Mouse (Mus musculus): ENCODE measurements at regions not wholly inside any gene's neighbourhood (a gene's known extent, or its start where the extent isn't known, plus 50 kb on each side); places are given as distances from the start of the nearest gene placed in this dataset.
A peak's percentile ranks its signal among the peaks of the same experiment; 100 is the strongest.

- no peak for DNase-seq (ENCODE audit: low read depth)
- TF ChIP-seq POLR2A (IDR thresholded peaks at IDR 0.05; ENCODE audit: borderline replicate concordance, extremely low read depth, insufficient read depth, insufficient read length, poor library complexity, severe bottlenecking), result no peak
- TF ChIP-seq CTCF (IDR thresholded peaks at IDR 0.05; ENCODE audit: borderline replicate concordance, extremely low read depth, insufficient read depth, insufficient read length), result no peak
Observed at GRCm38 (mm10) chr13:71271727-71272418, 430.3 kb upstream of the Adamts16 start.

DNA sequence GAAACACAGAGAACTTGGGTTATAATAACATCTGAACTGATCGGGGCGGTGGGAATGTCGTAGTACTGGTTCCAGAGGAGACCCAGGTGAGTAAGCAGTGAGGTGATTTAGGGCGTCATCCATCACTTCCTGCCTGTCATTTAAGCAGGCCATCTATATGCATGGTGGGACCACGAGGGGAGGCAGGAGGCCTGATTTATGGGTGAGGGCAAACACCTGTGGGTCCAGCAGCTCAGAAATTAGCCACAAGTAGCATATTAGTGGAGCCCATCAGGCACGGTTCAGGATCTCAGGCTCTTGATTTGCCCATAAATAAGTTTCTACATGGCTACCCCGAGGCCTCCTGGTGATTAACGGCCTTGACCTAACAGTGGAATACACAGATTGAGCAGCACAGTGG is 428.8 kb upstream of the Adamts16 start:
- TF ChIP-seq CTCF (IDR thresholded peaks at IDR 0.05; ENCODE audit: borderline replicate concordance, extremely low read depth, insufficient read depth, insufficient read length), result no peak
- no peak for DNase-seq (ENCODE audit: low read depth)

- TF ChIP-seq CTCF (IDR thresholded peaks at IDR 0.05; ENCODE audit: borderline replicate concordance, extremely low read depth, insufficient read depth, insufficient read length), result no peak
- no peak for TF ChIP-seq POLR2A (IDR thresholded peaks at IDR 0.05; ENCODE audit: borderline replicate concordance, extremely low read depth, insufficient read depth, insufficient read length, poor library complexity, severe bottlenecking)
- DNase-seq (ENCODE audit: low read depth), result no peak
Observed at GRCm38 (mm10) chr13:71269496-71269895, 427.9 kb upstream of the Adamts16 start.

GRCm38 (mm10) chr13:71263315-71263878 is 421.8 kb upstream of the Adamts16 start:
- DNase-seq (ENCODE audit: low read depth), result peak; percentile 64
- TF ChIP-seq POLR2A (IDR thresholded peaks at IDR 0.05; ENCODE audit: borderline replicate concordance, extremely low read depth, insufficient read depth, insufficient read length, poor library complexity, severe bottlenecking) (no peak), CTCF (IDR thresholded peaks at IDR 0.05; ENCODE audit: borderline replicate concordance, extremely low read depth, insufficient read depth, insufficient read length) (no peak)

DNA sequence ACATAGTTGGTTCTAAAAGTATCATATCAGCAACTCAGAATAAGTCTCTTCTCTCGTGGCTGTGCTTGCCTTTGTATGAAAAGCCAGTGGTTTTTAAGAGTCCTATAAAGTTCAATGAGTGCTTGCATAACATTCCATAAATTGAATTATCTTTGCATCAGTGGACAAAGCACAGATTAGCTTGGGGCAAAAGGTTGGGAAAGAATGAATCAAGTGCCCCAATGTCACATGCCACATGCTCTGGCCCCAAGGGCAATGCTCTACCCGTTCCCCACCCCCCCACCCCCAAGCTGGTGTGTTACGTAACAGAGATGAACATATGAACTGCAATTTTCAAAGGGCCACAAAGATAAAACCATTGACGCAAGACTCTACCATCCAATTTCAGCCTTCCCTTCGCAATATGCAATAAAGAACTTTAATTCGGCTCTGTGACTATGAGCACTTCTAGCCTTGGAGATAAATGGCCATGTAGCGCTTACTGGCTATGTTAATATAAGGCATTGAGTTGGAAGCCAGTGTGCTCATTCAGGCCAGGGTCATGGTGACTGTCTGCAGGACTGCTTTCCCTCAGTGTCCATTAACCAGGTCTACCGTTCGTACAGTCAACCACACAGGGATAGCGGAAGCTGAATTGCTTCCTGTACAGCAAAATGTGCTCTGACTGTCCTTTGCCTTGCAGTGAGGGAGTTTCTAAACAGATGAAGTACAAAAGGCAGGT is 421.1 kb upstream of the Adamts16 start:
- TF ChIP-seq CTCF (IDR thresholded peaks at IDR 0.05; ENCODE audit: borderline replicate concordance, extremely low read depth, insufficient read depth, insufficient read length), result no peak
- TF ChIP-seq POLR2A (IDR thresholded peaks at IDR 0.05; ENCODE audit: borderline replicate concordance, extremely low read depth, insufficient read depth, insufficient read length, poor library complexity, severe bottlenecking), result no peak
- no peak for DNase-seq (ENCODE audit: low read depth)

GRCm38 (mm10) chr13:71254016-71254415 is 412.4 kb upstream of the Adamts16 start:
- DNase-seq (ENCODE audit: low read depth), result no peak
- TF ChIP-seq CTCF (IDR thresholded peaks at IDR 0.05; ENCODE audit: borderline replicate concordance, extremely low read depth, insufficient read depth, insufficient read length) (no peak), POLR2A (IDR thresholded peaks at IDR 0.05; ENCODE audit: borderline replicate concordance, extremely low read depth, insufficient read depth, insufficient read length, poor library complexity, severe bottlenecking) (no peak)

GRCm38 (mm10) chr13:71248261-71249031 is 406.8 kb upstream of the Adamts16 start:
- TF ChIP-seq CTCF (IDR thresholded peaks at IDR 0.05; ENCODE audit: borderline replicate concordance, extremely low read depth, insufficient read depth, insufficient read length) (peak; percentile 64), POLR2A (IDR thresholded peaks at IDR 0.05; ENCODE audit: borderline replicate concordance, extremely low read depth, insufficient read depth, insufficient read length, poor library complexity, severe bottlenecking) (no peak)
- peak; percentile 72 for DNase-seq (ENCODE audit: low read depth)

- DNase-seq (ENCODE audit: low read depth), result no peak
- TF ChIP-seq CTCF (IDR thresholded peaks at IDR 0.05; ENCODE audit: borderline replicate concordance, extremely low read depth, insufficient read depth, insufficient read length), result no peak
- no peak for TF ChIP-seq POLR2A (IDR thresholded peaks at IDR 0.05; ENCODE audit: borderline replicate concordance, extremely low read depth, insufficient read depth, insufficient read length, poor library complexity, severe bottlenecking)
Observed at GRCm38 (mm10) chr13:71247241-71247640, 405.6 kb upstream of the Adamts16 start.

DNA sequence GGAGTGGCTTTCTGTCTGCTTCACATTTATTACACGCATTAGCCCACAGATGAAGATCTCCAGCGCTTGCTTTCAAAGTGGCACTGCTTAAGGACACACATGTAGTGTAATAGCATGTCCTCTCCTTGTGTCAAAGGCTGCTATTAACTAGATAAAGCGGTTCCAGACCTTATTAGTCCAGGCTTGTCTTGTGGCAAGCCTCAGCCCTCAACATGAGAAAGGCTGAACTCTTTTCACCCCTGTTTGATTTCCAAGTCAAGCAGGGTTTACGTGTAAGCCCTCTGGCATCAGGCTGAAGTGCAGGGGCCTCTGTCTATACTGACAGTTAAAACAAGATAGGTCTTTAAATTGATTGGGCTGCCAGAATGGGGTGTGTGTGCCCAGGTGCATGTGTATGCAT is 403.7 kb upstream of the Adamts16 start:
- no peak for TF ChIP-seq CTCF (IDR thresholded peaks at IDR 0.05; ENCODE audit: borderline replicate concordance, extremely low read depth, insufficient read depth, insufficient read length)
- no peak for TF ChIP-seq POLR2A (IDR thresholded peaks at IDR 0.05; ENCODE audit: borderline replicate concordance, extremely low read depth, insufficient read depth, insufficient read length, poor library complexity, severe bottlenecking)
- no peak for DNase-seq (ENCODE audit: low read depth)

DNA sequence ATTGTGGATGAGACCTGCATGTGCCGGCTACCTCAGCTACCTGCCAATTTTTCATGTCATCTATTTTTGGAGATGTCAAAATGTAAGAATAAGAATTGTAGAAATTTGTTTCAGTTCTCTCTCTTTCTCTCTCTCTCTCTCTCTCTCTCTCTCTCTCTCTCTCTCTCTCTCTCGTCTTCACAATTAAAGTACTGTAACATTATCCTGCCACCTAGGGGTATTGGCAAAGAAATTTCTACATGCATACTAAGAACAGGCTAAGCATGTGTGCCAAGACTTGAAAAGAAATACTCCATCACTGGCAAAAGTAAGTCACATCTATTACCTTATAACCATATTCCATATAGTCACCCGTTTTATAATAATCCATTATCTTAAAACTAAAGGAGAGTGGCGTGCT is 398.2 kb upstream of the Adamts16 start:
- TF ChIP-seq CTCF (IDR thresholded peaks at IDR 0.05; ENCODE audit: borderline replicate concordance, extremely low read depth, insufficient read depth, insufficient read length), result no peak
- TF ChIP-seq POLR2A (IDR thresholded peaks at IDR 0.05; ENCODE audit: borderline replicate concordance, extremely low read depth, insufficient read depth, insufficient read length, poor library complexity, severe bottlenecking), result no peak
- DNase-seq (ENCODE audit: low read depth), result peak; percentile 51

DNA sequence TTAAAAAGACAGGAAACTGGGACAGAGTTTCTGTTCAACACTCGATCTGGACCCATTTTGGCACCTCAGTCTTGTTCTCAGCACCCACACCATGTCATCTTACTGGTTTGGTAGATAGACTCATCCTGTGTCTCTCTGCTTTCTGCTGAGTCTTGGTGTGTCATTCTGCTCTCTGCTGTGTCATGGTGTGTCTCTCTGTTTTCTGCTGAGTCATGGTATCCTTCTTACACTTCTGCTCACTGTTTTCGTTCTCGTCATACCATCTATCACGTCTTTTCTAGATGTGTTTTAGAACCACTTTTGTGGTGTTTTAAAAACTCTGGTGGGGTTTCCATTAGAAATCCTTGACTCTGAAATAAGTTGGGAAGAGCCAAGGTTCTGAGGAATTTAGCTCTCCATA is 393.7 kb upstream of the Adamts16 start:
- no peak for DNase-seq (ENCODE audit: low read depth)
- no peak for TF ChIP-seq POLR2A (IDR thresholded peaks at IDR 0.05; ENCODE audit: borderline replicate concordance, extremely low read depth, insufficient read depth, insufficient read length, poor library complexity, severe bottlenecking)
- no peak for TF ChIP-seq CTCF (IDR thresholded peaks at IDR 0.05; ENCODE audit: borderline replicate concordance, extremely low read depth, insufficient read depth, insufficient read length)
